In the genomic region with DNA sequence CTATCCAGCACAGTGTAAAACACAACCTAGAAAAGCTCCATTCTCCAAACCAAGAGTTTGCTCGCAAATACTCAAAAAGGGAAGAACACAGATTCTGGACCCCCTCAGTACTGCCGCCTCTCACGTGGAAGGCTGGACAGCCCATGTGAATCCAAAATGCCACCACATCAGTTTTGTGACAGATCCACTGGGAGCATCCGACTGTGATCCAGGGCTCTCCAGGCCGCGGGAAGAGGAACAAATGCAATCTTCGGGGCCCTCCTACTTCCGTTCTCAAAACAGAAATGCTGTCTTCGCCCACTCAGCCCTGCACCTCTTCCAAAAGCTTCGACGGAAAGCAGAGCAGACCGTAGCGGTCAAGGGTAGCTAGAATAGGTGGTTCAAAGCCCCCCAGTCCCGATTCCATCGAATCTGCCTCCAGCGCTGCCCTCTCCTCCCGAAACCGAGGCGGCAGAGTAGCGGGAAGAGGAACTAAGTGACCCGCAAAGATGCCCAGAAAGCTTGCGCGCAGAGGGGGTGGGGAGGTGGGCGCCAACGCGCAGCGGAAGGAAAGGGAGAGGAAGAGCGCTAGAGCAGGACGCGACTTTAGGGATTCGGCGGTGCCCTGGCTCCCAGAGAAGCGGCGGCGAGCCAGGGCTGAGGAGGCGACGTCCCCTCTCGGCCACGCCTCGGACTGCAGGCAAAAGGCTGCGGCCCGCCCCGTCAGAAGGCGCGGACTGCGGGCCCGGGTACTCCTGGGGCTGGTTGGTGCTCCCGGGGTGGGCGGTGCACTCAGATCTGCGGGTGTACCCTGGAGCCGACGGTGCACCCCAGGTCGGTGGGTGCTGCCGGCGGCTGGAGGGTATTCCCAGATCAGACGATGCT, we compare ENCODE assay signal across 8 mouse cellular contexts. TPM values are rescaled to one million over a fixed set of nuclear protein-coding genes. Genes with fewer than 3 reads are reported as not detected.
DNase-seq lines count a peak whose midpoint lies in the region; ATAC-seq lines count a peak whose summit lies in the region.

No protein-coding gene starts in this region.

- WGBS in intestine, embryonic 16.5 days = under 1% methylated on average over 56 of the region's 56 CpGs
- WGBS in midbrain, embryonic 11.5 days = under 1% methylated on average over 56 of the region's 56 CpGs

- intact Hi-C loops in gastrocnemius, postnatal 36 days (cut with DNase I) = loop anchor here (5.0 kb wide), 1 partner anchor 152 kb away; no protein-coding TSS in a partner anchor
- intact Hi-C loops in left cerebral cortex, postnatal 4 days (cut with DNase I) = no loop called here

- H3K9me3 ChIP-seq in intestine, embryonic 16.5 days (ENCODE audit: control insufficient read depth, low read length) = no peaks in the 10 kb centered on the region
- no peaks in the 10 kb centered on the region for H3K9me3 ChIP-seq in midbrain, embryonic 11.5 days (ENCODE audit: control insufficient read depth, low read length)

- peak overlapping the region; percentile 86 for H3K9ac ChIP-seq in intestine, embryonic 16.5 days (ENCODE audit: low read depth, low read length)
- peak overlapping the region; percentile 92 for H3K9ac ChIP-seq in midbrain, embryonic 11.5 days (ENCODE audit: low read length)

- peaks cover 16% of the 10 kb centered on the region for H3K4me1 ChIP-seq in intestine, embryonic 16.5 days (ENCODE audit: control insufficient read depth, insufficient read depth, low read length)
- peaks cover 11% of the 10 kb centered on the region for H3K4me1 ChIP-seq in midbrain, embryonic 11.5 days (ENCODE audit: control insufficient read depth, insufficient read depth, low read length)

- H3K4me3 ChIP-seq in intestine, embryonic 16.5 days (ENCODE audit: low read length) = peak overlapping the region; percentile 82
- peak overlapping the region; percentile 89 for H3K4me3 ChIP-seq in midbrain, embryonic 11.5 days (ENCODE audit: low read depth, low read length)

- ATAC-seq in intestine, embryonic 16.5 days = no peak; the same call in 1 of the 2 replicates
- ATAC-seq in midbrain, embryonic 11.5 days (ENCODE audit: low FRiP score) = peak; percentile 47
- ATAC-seq in activated CD4-positive, CD25-positive, alpha-beta regulatory T cell, adult 4 months = no peak

- peak overlapping the region; percentile 88 for H3K4me2 ChIP-seq in intestine, embryonic 16.5 days (ENCODE audit: low read depth, low read length)
- peak overlapping the region; percentile 84 for H3K4me2 ChIP-seq in midbrain, embryonic 11.5 days

- no peaks in the 10 kb centered on the region for H3K27me3 ChIP-seq in intestine, embryonic 16.5 days (replicated peaks; ENCODE audit: control insufficient read depth, insufficient read depth, low read length)
- H3K27me3 ChIP-seq in midbrain, embryonic 11.5 days (ENCODE audit: control insufficient read depth, insufficient read depth, low read length) = no peaks in the 10 kb centered on the region

- H3K27ac ChIP-seq in intestine, embryonic 16.5 days (ENCODE audit: low read length) = peak overlapping the region; percentile 94
- peak overlapping the region; percentile 77 for H3K27ac ChIP-seq in midbrain, embryonic 11.5 days (ENCODE audit: low read depth, low read length)

- no peaks in the 10 kb centered on the region for H3K36me3 ChIP-seq in intestine, embryonic 16.5 days (ENCODE audit: control insufficient read depth, insufficient read depth, low read length)
- no peaks in the 10 kb centered on the region for H3K36me3 ChIP-seq in midbrain, embryonic 11.5 days (ENCODE audit: control insufficient read depth, insufficient read depth, low read length)

- peak; percentile 75 to 91 for DNase-seq in adrenal gland, adult (ENCODE audit: inconsistent age in 2 of 2, low spot score in 1 of 2)
- peak; percentile 77 for DNase-seq in embryo, embryonic 11 days
- peak; percentile 55 to 56 for DNase-seq in gastrocnemius, postnatal 36 days
- DNase-seq in left cerebral cortex, postnatal 4 days = peak; percentile 56
- peak; percentile 96 for DNase-seq in midbrain, embryonic 11.5 days (ENCODE audit: low spot score, missing footprints)
- DNase-seq in skeletal muscle tissue, adult 2 months (ENCODE audit: low read depth, low spot score) = peak; percentile 52

RNA-seq across cellular contexts. Expression of gene Acap2, which starts 0.9 kb away (rescaled TPM):
- 10 to 100 TPM in 1 of 2 experiments, 1 to 10 TPM in 1; 9.0 to 10.0 TPM for total RNA-seq in gastrocnemius, postnatal 36 days (2021)
- 14.7 and 17.7 TPM in 2 replicates for polyA plus RNA-seq in intestine, embryonic 16.5 days (2015; fragmentation: Nextera tagmentation; extraction: Ambion mirVana)
- total RNA-seq in left cerebral cortex, postnatal 4 days (2021) = 10 to 100 TPM; 55.7 to 55.8 TPM
- polyA plus RNA-seq in midbrain, embryonic 11.5 days (2014; fragmentation: Nextera tagmentation; extraction: Ambion mirVana) = 23.2 and 24.2 TPM in 2 replicates
- polyA plus RNA-seq in activated CD4-positive, CD25-positive, alpha-beta regulatory T cell, adult 4 months (2017; shearing (Covaris generic)) = 10 to 100 TPM; 12.5 to 16.5 TPM
